Mouse (Mus musculus) left cerebral cortex, postnatal 10 days (tissue): ENCODE results near the gene Rab7b. TPM values are rescaled to one million over a fixed set of nuclear protein-coding genes. Genes with fewer than 3 reads are reported as not detected.
A peak's percentile ranks its signal among the peaks of the same experiment; 100 is the strongest.

Experiments
- DNase-seq, 2 experiments: peaks; one replicate each; pipeline ENCODE4 v3.0.0; 2021 to 2022; ENCODE audit warnings: low spot score in 2 of 2, mixed read lengths in 1 of 2; ENCODE audit errors: extremely low spot score in 1 of 2
- intact Hi-C: fragments of 180-260 bp; cut with DNase I; formaldehyde crosslinking; loops from one replicate; pipeline ENCODE4 v1.15.1; 2025
- total RNA-seq, 2 experiments: library from RNA; stranded (reverse); gene quantifications; 2 replicates each; pipeline ENCODE4 v1.2.3; 2021

The Rab7b gene
- total RNA-seq, 2 experiments from 2014 or later, result 2.3 to 2.4 TPM

- intact Hi-C loops, result no loop called here
- DNase-seq, result no peak
Measured at GRCm38 (mm10) chr1:131730639-131731437, 42.3 kb downstream of the Rab7b start.

GRCm38 (mm10) chr1:131733474-131734180 lies 45.1 kb downstream of the Rab7b start:
- no peak for DNase-seq
- intact Hi-C loops, result no loop called here

GRCm38 (mm10) chr1:131734657-131735273 lies 46.3 kb downstream of the Rab7b start:
- DNase-seq, result no peak
- intact Hi-C loops, result no loop called here

GRCm38 (mm10) chr1:131736494-131736893 lies 48.0 kb downstream of the Rab7b start:
- intact Hi-C loops, result no loop called here
- no peak for DNase-seq

GRCm38 (mm10) chr1:131737269-131737668 lies 48.8 kb downstream of the Rab7b start:
- peak; percentile 89 to 94 for DNase-seq
- intact Hi-C loops, result no loop called here

GRCm38 (mm10) chr1:131738760-131739159 lies 50.3 kb downstream of the Rab7b start:
- DNase-seq, result no peak
- intact Hi-C loops, result no loop called here

- DNase-seq, result no peak
- intact Hi-C loops, result no loop called here
Measured at GRCm38 (mm10) chr1:131739481-131740160, 51.1 kb downstream of the Rab7b start.

GRCm38 (mm10) chr1:131743868-131744464 lies 55.5 kb downstream of the Rab7b start, which contains the start of gene Slc26a9:
Slc26a9 (plus strand) TSS chr1:131744022.
- DNase-seq, result no peak
- intact Hi-C loops, result no loop called here

GRCm38 (mm10) chr1:131745391-131745790 lies 56.9 kb downstream of the Rab7b start:
- DNase-seq, result no peak
- intact Hi-C loops, result no loop called here

- intact Hi-C loops, result no loop called here
- no peak for DNase-seq
Measured at GRCm38 (mm10) chr1:131747761-131748160, 59.3 kb downstream of the Rab7b start.

- no peak for DNase-seq
- intact Hi-C loops, result no loop called here
Measured at GRCm38 (mm10) chr1:131748636-131749035, 60.1 kb downstream of the Rab7b start.

- no peak for DNase-seq
- intact Hi-C loops, result no loop called here
Measured at GRCm38 (mm10) chr1:131749706-131750545, 61.4 kb downstream of the Rab7b start.

GRCm38 (mm10) chr1:131751181-131751890 lies 62.8 kb downstream of the Rab7b start:
- intact Hi-C loops, result no loop called here
- no peak for DNase-seq

- no peak for DNase-seq
- intact Hi-C loops, result no loop called here
Measured at GRCm38 (mm10) chr1:131751891-131752311, 63.4 kb downstream of the Rab7b start.

GRCm38 (mm10) chr1:131754212-131754829 lies 65.8 kb downstream of the Rab7b start:
- DNase-seq, result no peak
- intact Hi-C loops, result no loop called here

GRCm38 (mm10) chr1:131754916-131755315 lies 66.4 kb downstream of the Rab7b start:
- peak in 1 of 2 experiments; percentile 66 for DNase-seq
- intact Hi-C loops, result no loop called here

GRCm38 (mm10) chr1:131757211-131757610 lies 68.7 kb downstream of the Rab7b start:
- DNase-seq, result no peak
- intact Hi-C loops, result no loop called here
